Mouse (Mus musculus): ENCODE results near the gene Hsh2d. TPM values are rescaled to one million over a fixed set of nuclear protein-coding genes. Genes with fewer than 3 reads are reported as not detected.

The Hsh2d gene
- polyA plus RNA-seq, 1 experiment from 2014 or later: not detected

DNA sequence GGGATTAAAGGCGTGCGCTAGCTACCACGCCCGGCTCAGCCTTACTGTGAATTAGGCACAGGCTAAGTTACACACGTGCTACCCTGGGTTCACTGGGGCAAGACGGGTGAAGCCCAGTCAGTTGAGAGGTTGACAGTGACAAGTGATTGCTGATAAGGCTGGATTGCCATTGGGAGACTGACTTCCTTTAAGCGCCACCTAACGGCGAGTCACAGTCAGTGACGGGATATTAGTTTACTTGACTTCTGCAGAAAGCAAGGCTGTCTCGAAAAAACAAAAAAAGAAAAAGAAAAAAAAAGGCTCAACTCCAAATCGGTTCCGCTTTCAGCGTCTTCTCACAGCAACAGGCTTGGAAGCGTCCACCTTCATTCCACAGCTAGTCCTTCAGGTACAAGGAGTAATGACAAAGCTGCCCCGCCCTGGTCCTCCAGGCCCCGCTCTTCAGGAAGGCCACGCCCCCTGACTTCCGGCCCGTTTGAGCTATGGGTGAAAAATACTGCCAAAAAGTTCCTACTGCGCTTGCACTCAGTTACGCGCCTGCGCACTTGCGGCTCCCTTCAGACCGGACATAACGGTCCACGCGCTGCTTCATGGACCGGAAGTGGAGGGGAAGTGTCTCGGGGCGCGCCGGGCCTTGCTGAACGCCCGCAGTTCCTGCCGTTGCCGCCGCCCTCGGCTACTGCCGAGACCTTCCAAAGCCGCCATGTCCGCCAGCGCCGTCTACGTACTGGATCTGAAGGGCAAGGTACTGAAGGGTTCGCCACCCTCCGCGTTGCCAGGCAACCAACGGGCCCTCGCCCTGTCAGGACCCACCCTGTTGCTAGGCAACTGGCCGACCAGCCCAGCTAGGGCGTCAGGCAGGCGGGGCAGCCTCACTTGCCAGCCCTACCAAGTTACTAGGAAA is 50.3 kb downstream of the Hsh2d start, which contains the start of gene Ap1m1:
Gene Ap1m1, plus strand, starts transcription at position 520 of the 904 bp plus-strand sequence.
- Histone ChIP-seq H3K9me3 (no peaks in the 10 kb centered on the region), H3K27me3 (replicated peaks) (no peaks in the 10 kb centered on the region), H3K4me3 (peak within 1 kb of the TSS; percentile 64), H3K4me2 (replicated peaks) (peak within 1 kb of the TSS; percentile 78), H3K4me1 (peaks cover 22% of the 10 kb centered on the region), H3K9ac (peak within 1 kb of the TSS; percentile 62), H3K36me3 (peaks cover 8% of the 10 kb centered on the region), H3K27ac (peak within 1 kb of the TSS; percentile 84)
- WGBS: under 1% methylated on average over 54 of the region's 54 CpGs
- peak; percentile 96 for ATAC-seq (ENCODE audit: low FRiP score, low read depth)

DNA sequence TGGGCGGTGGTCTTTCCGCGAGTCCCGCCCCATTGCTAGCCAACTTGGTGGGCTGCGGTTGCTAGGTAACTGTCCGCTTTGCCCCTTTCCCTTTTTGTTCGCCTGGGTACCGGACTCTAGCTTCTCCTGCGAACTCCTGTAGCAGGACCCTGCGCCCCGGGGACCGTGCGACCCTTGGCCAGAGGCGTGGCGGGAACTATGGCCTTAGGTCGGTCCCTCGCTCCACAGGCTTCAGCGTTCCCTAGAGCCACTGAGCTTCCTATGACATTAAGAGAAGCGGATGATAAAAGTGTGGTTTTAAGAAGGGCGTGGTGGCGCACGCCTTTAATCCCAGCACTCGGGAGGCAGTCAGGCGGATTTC is 50.9 kb downstream of the Hsh2d start:
- no peak for ATAC-seq (ENCODE audit: low FRiP score, low read depth)
- WGBS: 1% methylated on average over 24 of the region's 24 CpGs
- H3K27me3 ChIP-seq (replicated peaks): no peaks in the 10 kb centered on the region

DNA sequence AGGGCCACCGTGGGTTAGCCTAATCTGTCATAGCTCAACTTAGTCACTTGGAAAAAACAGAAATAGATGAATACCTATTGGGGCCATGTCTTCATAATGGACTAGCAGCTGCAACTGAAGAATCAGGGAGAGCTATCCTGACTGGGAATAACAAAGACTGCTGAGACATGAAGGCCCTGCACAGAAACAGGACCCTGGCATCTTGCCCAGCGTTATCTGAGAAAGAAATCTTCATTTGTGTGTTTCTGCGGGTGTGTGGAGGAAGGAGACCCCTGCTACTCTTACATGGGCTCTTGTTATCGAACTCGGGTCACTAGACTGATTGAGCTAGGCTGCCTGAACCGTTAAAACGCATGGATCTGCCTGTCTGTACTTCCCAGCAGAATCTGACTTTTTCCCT is 51.5 kb downstream of the Hsh2d start:
- 64% methylated on average over 7 of the region's 7 CpGs for WGBS
- Histone ChIP-seq H3K36me3 (peaks cover 8% of the 10 kb centered on the region), H3K9me3 (no peaks in the 10 kb centered on the region), H3K27me3 (replicated peaks) (no peaks in the 10 kb centered on the region), H3K27ac (no peak overlapping the region), H3K4me2 (replicated peaks) (peak overlapping the region; percentile 78), H3K4me1 (peaks cover 22% of the 10 kb centered on the region), H3K9ac (peak overlapping the region; percentile 62), H3K4me3 (peak overlapping the region; percentile 64)
- no peak for ATAC-seq (ENCODE audit: low FRiP score, low read depth)

More for the DNA sequence above, 50.9 kb downstream of the Hsh2d start:
- H3K36me3 ChIP-seq: peaks cover 8% of the 10 kb centered on the region
- peaks cover 22% of the 10 kb centered on the region for H3K4me1 ChIP-seq
- H3K9me3 ChIP-seq: no peaks in the 10 kb centered on the region
- H3K4me3 ChIP-seq: peak overlapping the region; percentile 64
- H3K4me2 ChIP-seq (replicated peaks): peak overlapping the region; percentile 78
- H3K27ac ChIP-seq: peak overlapping the region; percentile 84; the same call in 1 of the 2 replicates
- peak overlapping the region; percentile 62 for H3K9ac ChIP-seq

DNA sequence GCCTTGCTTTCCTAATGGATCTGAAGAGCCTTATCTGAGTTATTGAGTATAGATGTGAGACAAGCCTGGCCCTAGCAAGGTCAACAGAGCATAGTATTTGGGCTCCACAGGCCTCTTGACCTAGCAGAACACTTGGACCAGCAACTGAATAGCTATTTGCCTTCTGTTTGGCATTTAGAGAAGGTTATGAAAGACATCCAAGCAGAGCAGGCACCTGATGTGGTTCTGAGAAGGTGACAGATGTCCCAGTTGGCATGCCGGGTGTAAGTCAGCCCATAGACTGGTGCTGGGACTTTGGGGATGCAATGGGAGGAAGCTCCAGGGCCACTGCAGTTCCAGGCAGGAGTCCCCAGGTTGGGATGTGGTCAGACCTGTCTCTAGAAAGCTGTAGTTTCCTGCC is 52.8 kb downstream of the Hsh2d start:
- 94% methylated on average over 1 of the region's 1 CpGs for WGBS
- ATAC-seq (ENCODE audit: low FRiP score, low read depth): no peak
- peaks cover 21% of the 10 kb centered on the region for H3K36me3 ChIP-seq
- peaks cover 22% of the 10 kb centered on the region for H3K4me1 ChIP-seq
- H3K4me2 ChIP-seq (replicated peaks): no peak overlapping the region
- H3K4me3 ChIP-seq: no peak overlapping the region
- no peaks in the 10 kb centered on the region for H3K27me3 ChIP-seq (replicated peaks)
- H3K9ac ChIP-seq: no peak overlapping the region
- no peak overlapping the region for H3K27ac ChIP-seq
- no peaks in the 10 kb centered on the region for H3K9me3 ChIP-seq

DNA sequence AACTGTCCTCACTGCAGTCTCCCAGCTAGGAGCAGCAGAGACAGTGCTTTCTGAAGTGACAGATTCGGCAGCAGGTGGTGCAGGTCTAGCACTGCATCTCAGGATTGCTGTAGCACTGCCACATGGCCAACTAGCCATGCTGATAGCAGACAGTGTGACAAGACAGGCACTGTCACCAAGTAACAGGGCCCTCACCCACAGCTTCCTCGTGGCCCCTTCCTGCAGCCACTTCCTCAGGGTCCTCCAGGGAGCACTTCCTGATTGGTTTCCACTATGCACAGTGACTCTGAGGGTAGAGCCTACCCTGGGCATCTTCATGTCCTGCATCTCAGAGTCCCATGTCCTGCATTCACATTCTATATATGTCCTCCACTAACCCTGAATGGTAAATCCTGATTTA is 55.2 kb downstream of the Hsh2d start:
- H3K36me3 ChIP-seq: peaks cover 37% of the 10 kb centered on the region
- WGBS: 75% methylated on average over 2 of the region's 2 CpGs
- peaks cover 22% of the 10 kb centered on the region for H3K4me1 ChIP-seq

More for the DNA sequence above, 55.2 kb downstream of the Hsh2d start:
- Histone ChIP-seq H3K9ac (no peak overlapping the region), H3K27ac (no peak overlapping the region), H3K4me3 (no peak overlapping the region), H3K9me3 (no peaks in the 10 kb centered on the region), H3K4me2 (replicated peaks) (no peak overlapping the region), H3K27me3 (replicated peaks) (no peaks in the 10 kb centered on the region)
- no peak for ATAC-seq (ENCODE audit: low FRiP score, low read depth)

Other genes with a start within 250 kb of the Hsh2d start
- gene Zfp961, start 238.6 kb upstream of the Hsh2d start, polyA plus RNA-seq (2016; fragmentation: Nextera tagmentation; extraction: Ambion mirVana): 15.1 and 16.0 TPM in 2 replicates
- 0.73 and 0.77 TPM in 2 replicates for gene Cyp4f18, start 180.0 kb upstream of the Hsh2d start, polyA plus RNA-seq (2016; fragmentation: Nextera tagmentation; extraction: Ambion mirVana)
- gene Olfr372, start 148.4 kb upstream of the Hsh2d start, polyA plus RNA-seq (2016; fragmentation: Nextera tagmentation; extraction: Ambion mirVana): not detected in 2 replicates
- gene Olfr373, start 106.5 kb upstream of the Hsh2d start, polyA plus RNA-seq (2016; fragmentation: Nextera tagmentation; extraction: Ambion mirVana): not detected in 2 replicates
- 0.15 TPM in 1 of 2 replicates, not detected in the other for gene Olfr374, start 82.6 kb upstream of the Hsh2d start, polyA plus RNA-seq (2016; fragmentation: Nextera tagmentation; extraction: Ambion mirVana)
- gene Tpm4, start 54.7 kb upstream of the Hsh2d start, polyA plus RNA-seq (2016; fragmentation: Nextera tagmentation; extraction: Ambion mirVana): 377 and 417 TPM in 2 replicates
- gene Rab8a, start 28.4 kb upstream of the Hsh2d start, polyA plus RNA-seq (2016; fragmentation: Nextera tagmentation; extraction: Ambion mirVana): 113 and 114 TPM in 2 replicates
- gene Cib3, start 23.2 kb downstream of the Hsh2d start, polyA plus RNA-seq (2016; fragmentation: Nextera tagmentation; extraction: Ambion mirVana): not detected in 2 replicates
- gene Gm11034, start 24.0 kb downstream of the Hsh2d start, polyA plus RNA-seq (2016; fragmentation: Nextera tagmentation; extraction: Ambion mirVana): not detected in 2 replicates
- 83.4 and 88.8 TPM in 2 replicates for gene Fam32a, start 30.1 kb downstream of the Hsh2d start, polyA plus RNA-seq (2016; fragmentation: Nextera tagmentation; extraction: Ambion mirVana)
- 206 and 207 TPM in 2 replicates for gene Ap1m1, start 50.4 kb downstream of the Hsh2d start, polyA plus RNA-seq (2016; fragmentation: Nextera tagmentation; extraction: Ambion mirVana)
- 21.4 and 25.2 TPM in 2 replicates for gene Gm10282, start 115.6 kb downstream of the Hsh2d start, polyA plus RNA-seq (2016; fragmentation: Nextera tagmentation; extraction: Ambion mirVana)
- 10.3 and 10.9 TPM in 2 replicates for gene Klf2, start 129.4 kb downstream of the Hsh2d start, polyA plus RNA-seq (2016; fragmentation: Nextera tagmentation; extraction: Ambion mirVana)
- 69.6 and 74.0 TPM in 2 replicates for gene Eps15l1, start 231.8 kb downstream of the Hsh2d start, polyA plus RNA-seq (2016; fragmentation: Nextera tagmentation; extraction: Ambion mirVana)

Data from neural tube, embryonic 12.5 days (tissue).